ENCODE assay signal across 8 mouse cellular contexts in the genomic region with DNA sequence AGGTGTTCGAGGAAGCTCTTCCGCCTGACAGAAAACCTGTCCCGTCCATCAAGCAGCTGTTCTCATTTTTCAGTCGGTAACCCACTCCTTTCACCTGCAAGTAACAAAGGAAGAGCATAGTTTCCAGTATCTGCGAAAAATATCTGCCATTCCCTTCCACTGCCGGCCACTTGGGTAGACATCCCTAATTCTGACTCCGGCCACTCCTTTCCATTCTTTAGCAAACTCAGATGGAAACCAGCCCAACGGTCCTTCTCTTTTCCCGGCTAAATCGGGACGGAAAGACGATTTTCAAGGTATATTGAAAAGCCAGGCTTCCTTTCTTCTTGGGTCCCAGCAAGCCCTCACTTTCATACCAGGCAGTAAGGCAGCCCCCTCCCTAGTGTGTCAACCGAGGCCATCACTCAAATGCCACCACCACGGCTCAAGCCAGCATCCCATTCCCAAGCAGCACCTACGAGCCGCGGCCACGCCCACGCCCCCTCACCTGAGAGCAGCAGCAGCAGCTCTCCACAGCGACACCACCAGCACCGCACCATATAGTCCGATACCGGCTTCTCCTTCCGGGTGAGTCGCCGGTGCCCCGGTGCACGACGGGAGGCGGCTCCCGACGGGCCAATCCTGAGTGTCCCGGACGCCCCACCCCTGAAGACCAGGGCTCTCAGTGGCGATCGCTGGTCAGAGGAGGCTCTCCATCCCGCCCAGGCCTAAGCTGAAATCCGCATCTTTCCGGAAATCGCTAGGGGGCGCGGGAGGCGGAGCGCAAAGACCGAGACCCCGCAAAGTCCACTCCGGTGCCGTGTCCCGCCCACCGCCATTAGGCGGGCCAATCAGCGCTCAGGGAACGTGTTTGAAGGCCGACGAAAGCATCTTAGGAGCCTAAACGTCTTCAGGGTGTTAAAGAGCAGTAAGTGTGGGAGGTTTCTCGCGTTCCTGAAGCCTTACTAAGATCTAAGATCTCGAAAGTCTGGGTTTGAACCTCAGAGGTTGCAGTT. TPM values are rescaled to one million over a fixed set of nuclear protein-coding genes. Genes with fewer than 3 reads are reported as not detected.
DNase-seq lines count a peak whose midpoint lies in the region; ATAC-seq lines count a peak whose summit lies in the region.

A gene (minus strand): TSS at position 592 of the 995 bp plus-strand sequence.

- peak within 1 kb of the TSS; percentile 80 for H3K9ac ChIP-seq in hindbrain, embryonic 12.5 days

- peaks cover 11% of the 10 kb centered on the region for H3K36me3 ChIP-seq in hindbrain, embryonic 12.5 days

- peaks cover 13% of the 10 kb centered on the region for H3K4me1 ChIP-seq in hindbrain, embryonic 12.5 days

- H3K27ac ChIP-seq in hindbrain, embryonic 12.5 days: peak within 1 kb of the TSS; percentile 67

- peak within 1 kb of the TSS; percentile 83 for H3K4me2 ChIP-seq in hindbrain, embryonic 12.5 days (replicated peaks)

- H3K4me3 ChIP-seq in hindbrain, embryonic 12.5 days: peak within 1 kb of the TSS; percentile 75

- H3K27me3 ChIP-seq in hindbrain, embryonic 12.5 days: no peaks in the 10 kb centered on the region

- H3K9me3 ChIP-seq in hindbrain, embryonic 12.5 days (replicated peaks): no peaks in the 10 kb centered on the region

- ATAC-seq in hindbrain, embryonic 12.5 days (ENCODE audit: low FRiP score): peak; percentile 99

- WGBS in hindbrain, embryonic 12.5 days: 2% methylated on average over 59 of the region's 59 CpGs

- DNase-seq in NIH3T3 (ENCODE audit: low read depth): peak; percentile 99
- DNase-seq in cerebellum, postnatal 10 days: peak; percentile 100
- DNase-seq in frontal cortex, postnatal 10 days (ENCODE audit: low spot score in 2 of 2): peak; percentile 98 to 99
- DNase-seq in layer of hippocampus, postnatal 14 days (ENCODE audit: low spot score in 2 of 2): peak; percentile 98 to 99
- DNase-seq in lung, postnatal 14 days: peak; percentile 100
- DNase-seq in retina, adult 2 months (ENCODE audit: low read depth, low spot score): peak; percentile 98
- DNase-seq in thymus, postnatal 36 days: peak; percentile 97 to 98

RNA-seq across cellular contexts. Expression of the gene that starts here (rescaled TPM):
- polyA plus RNA-seq in hindbrain, embryonic 12.5 days (2016; fragmentation: Nextera tagmentation; extraction: Ambion mirVana): 40.5 and 45.1 TPM in 2 replicates
- 10 to 100 TPM; 44.3 to 45.8 TPM for total RNA-seq in layer of hippocampus, postnatal 14 days (2021)

Comparison
In these comparisons a context has a peak if more than half of its experiments do, and no peak if none do; other contexts are left out.
1. Peak in every context shown above with its lines: DNase-seq, ATAC-seq, H3K4me3 ChIP-seq and H3K27ac ChIP-seq.